Mouse (Mus musculus): ENCODE results near the gene Itga9. TPM values are rescaled to one million over a fixed set of nuclear protein-coding genes. Genes with fewer than 3 reads are reported as not detected.

Gene Itga9
- polyA plus RNA-seq, 1 experiment from 2014 or later, result 12.6 TPM

- Histone ChIP-seq H3K27me3 (replicated peaks; ENCODE audit: control insufficient read depth, insufficient read depth, low read length) (no peaks in the 10 kb centered on the region), H3K9me3 (ENCODE audit: control insufficient read depth, low read length) (no peaks in the 10 kb centered on the region), H3K36me3 (ENCODE audit: control insufficient read depth, insufficient read depth, low read length) (peaks cover 25% of the 10 kb centered on the region), H3K4me3 (ENCODE audit: low read depth, low read length) (no peak overlapping the region), H3K27ac (ENCODE audit: low read depth) (no peak overlapping the region), H3K9ac (ENCODE audit: low read length) (no peak overlapping the region), H3K4me2 (ENCODE audit: low read length) (no peak overlapping the region), H3K4me1 (replicated peaks; ENCODE audit: control insufficient read depth, insufficient read depth, low read length) (no peaks in the 10 kb centered on the region)
- WGBS, result 93% methylated on average over 10 of the region's 10 CpGs
- ATAC-seq (replicated peaks; ENCODE audit: low FRiP score, low TSS enrichment, low read depth), result no peak
- no peak for DNase-seq (ENCODE audit: low spot score)
Measured at GRCm38 (mm10) chr9:118662476-118662875, 56.0 kb downstream of the Itga9 start.

- peaks cover 29% of the 10 kb centered on the region for H3K36me3 ChIP-seq (ENCODE audit: control insufficient read depth, insufficient read depth, low read length)
- H3K4me3 ChIP-seq (ENCODE audit: low read depth, low read length), result no peak overlapping the region
- H3K27ac ChIP-seq (ENCODE audit: low read depth), result no peak overlapping the region
- ATAC-seq (replicated peaks; ENCODE audit: low FRiP score, low TSS enrichment, low read depth), result no peak
- H3K4me2 ChIP-seq (ENCODE audit: low read length), result no peak overlapping the region
- H3K9ac ChIP-seq (ENCODE audit: low read length), result no peak overlapping the region
- no peaks in the 10 kb centered on the region for H3K4me1 ChIP-seq (replicated peaks; ENCODE audit: control insufficient read depth, insufficient read depth, low read length)
- no peaks in the 10 kb centered on the region for H3K9me3 ChIP-seq (ENCODE audit: control insufficient read depth, low read length)
- H3K27me3 ChIP-seq (replicated peaks; ENCODE audit: control insufficient read depth, insufficient read depth, low read length), result no peaks in the 10 kb centered on the region
- 81% methylated on average over 6 of the region's 6 CpGs for WGBS
- DNase-seq (ENCODE audit: low spot score), result no peak
Measured at GRCm38 (mm10) chr9:118663938-118664337, 57.4 kb downstream of the Itga9 start.

- Histone ChIP-seq H3K4me3 (ENCODE audit: low read depth, low read length) (no peak overlapping the region), H3K36me3 (ENCODE audit: control insufficient read depth, insufficient read depth, low read length) (peaks cover 31% of the 10 kb centered on the region), H3K4me1 (replicated peaks; ENCODE audit: control insufficient read depth, insufficient read depth, low read length) (no peaks in the 10 kb centered on the region), H3K9ac (ENCODE audit: low read length) (no peak overlapping the region), H3K27me3 (replicated peaks; ENCODE audit: control insufficient read depth, insufficient read depth, low read length) (no peaks in the 10 kb centered on the region), H3K9me3 (ENCODE audit: control insufficient read depth, low read length) (no peaks in the 10 kb centered on the region), H3K27ac (ENCODE audit: low read depth) (no peak overlapping the region), H3K4me2 (ENCODE audit: low read length) (no peak overlapping the region)
- no peak for DNase-seq (ENCODE audit: low spot score)
- 78% methylated on average over 3 of the region's 3 CpGs for WGBS
- ATAC-seq (replicated peaks; ENCODE audit: low FRiP score, low TSS enrichment, low read depth), result no peak
Measured at GRCm38 (mm10) chr9:118666069-118666468, 59.6 kb downstream of the Itga9 start.

GRCm38 (mm10) chr9:118669696-118670095, 63.2 kb downstream of the Itga9 start:
- no peak overlapping the region for H3K4me3 ChIP-seq (ENCODE audit: low read depth, low read length)
- ATAC-seq (replicated peaks; ENCODE audit: low FRiP score, low TSS enrichment, low read depth), result no peak
- no peaks in the 10 kb centered on the region for H3K4me1 ChIP-seq (replicated peaks; ENCODE audit: control insufficient read depth, insufficient read depth, low read length)
- peaks cover 32% of the 10 kb centered on the region; the same call in 1 of the 2 replicates for H3K36me3 ChIP-seq (ENCODE audit: control insufficient read depth, insufficient read depth, low read length)
- H3K4me2 ChIP-seq (ENCODE audit: low read length), result no peak overlapping the region
- H3K27ac ChIP-seq (ENCODE audit: low read depth), result no peak overlapping the region
- no peak overlapping the region for H3K9ac ChIP-seq (ENCODE audit: low read length)
- H3K9me3 ChIP-seq (ENCODE audit: control insufficient read depth, low read length), result no peaks in the 10 kb centered on the region
- DNase-seq (ENCODE audit: low spot score), result no peak
- H3K27me3 ChIP-seq (replicated peaks; ENCODE audit: control insufficient read depth, insufficient read depth, low read length), result no peaks in the 10 kb centered on the region
- 88% methylated on average over 3 of the region's 3 CpGs for WGBS

GRCm38 (mm10) chr9:118674277-118674676, 67.8 kb downstream of the Itga9 start:
- Histone ChIP-seq H3K27me3 (replicated peaks; ENCODE audit: control insufficient read depth, insufficient read depth, low read length) (no peaks in the 10 kb centered on the region), H3K9ac (ENCODE audit: low read length) (no peak overlapping the region), H3K36me3 (ENCODE audit: control insufficient read depth, insufficient read depth, low read length) (peaks cover 35% of the 10 kb centered on the region), H3K9me3 (ENCODE audit: control insufficient read depth, low read length) (no peaks in the 10 kb centered on the region), H3K4me2 (ENCODE audit: low read length) (no peak overlapping the region), H3K4me1 (replicated peaks; ENCODE audit: control insufficient read depth, insufficient read depth, low read length) (peaks cover 9% of the 10 kb centered on the region; the same call in 1 of the 2 replicates), H3K27ac (ENCODE audit: low read depth) (no peak overlapping the region), H3K4me3 (ENCODE audit: low read depth, low read length) (no peak overlapping the region)
- ATAC-seq (replicated peaks; ENCODE audit: low FRiP score, low TSS enrichment, low read depth) (no peak), DNase-seq (ENCODE audit: low spot score) (no peak)
- 75% methylated on average over 12 of the region's 12 CpGs for WGBS

- no peak for ATAC-seq (replicated peaks; ENCODE audit: low FRiP score, low TSS enrichment, low read depth)
- no peak for DNase-seq (ENCODE audit: low spot score)
- no peak overlapping the region for H3K4me3 ChIP-seq (ENCODE audit: low read depth, low read length)
- peaks cover 9% of the 10 kb centered on the region; the same call in 1 of the 2 replicates for H3K4me1 ChIP-seq (replicated peaks; ENCODE audit: control insufficient read depth, insufficient read depth, low read length)
- WGBS, result 91% methylated on average over 22 of the region's 22 CpGs
- H3K9ac ChIP-seq (ENCODE audit: low read length), result no peak overlapping the region
- no peaks in the 10 kb centered on the region for H3K9me3 ChIP-seq (ENCODE audit: control insufficient read depth, low read length)
- no peak overlapping the region for H3K4me2 ChIP-seq (ENCODE audit: low read length)
- peaks cover 35% of the 10 kb centered on the region for H3K36me3 ChIP-seq (ENCODE audit: control insufficient read depth, insufficient read depth, low read length)
- no peaks in the 10 kb centered on the region for H3K27me3 ChIP-seq (replicated peaks; ENCODE audit: control insufficient read depth, insufficient read depth, low read length)
- H3K27ac ChIP-seq (ENCODE audit: low read depth), result no peak overlapping the region
Measured at GRCm38 (mm10) chr9:118674761-118675160, 68.3 kb downstream of the Itga9 start.

GRCm38 (mm10) chr9:118675573-118676170, 69.2 kb downstream of the Itga9 start:
- no peak overlapping the region for H3K4me3 ChIP-seq (ENCODE audit: low read depth, low read length)
- H3K4me2 ChIP-seq (ENCODE audit: low read length), result no peak overlapping the region
- no peaks in the 10 kb centered on the region for H3K27me3 ChIP-seq (replicated peaks; ENCODE audit: control insufficient read depth, insufficient read depth, low read length)
- H3K9ac ChIP-seq (ENCODE audit: low read length), result no peak overlapping the region
- 94% methylated on average over 8 of the region's 8 CpGs for WGBS
- H3K36me3 ChIP-seq (ENCODE audit: control insufficient read depth, insufficient read depth, low read length), result peaks cover 32% of the 10 kb centered on the region
- peaks cover 9% of the 10 kb centered on the region; the same call in 1 of the 2 replicates for H3K4me1 ChIP-seq (replicated peaks; ENCODE audit: control insufficient read depth, insufficient read depth, low read length)
- H3K27ac ChIP-seq (ENCODE audit: low read depth), result no peak overlapping the region
- H3K9me3 ChIP-seq (ENCODE audit: control insufficient read depth, low read length), result no peaks in the 10 kb centered on the region
- no peak for ATAC-seq (replicated peaks; ENCODE audit: low FRiP score, low TSS enrichment, low read depth)
- no peak for DNase-seq (ENCODE audit: low spot score)

GRCm38 (mm10) chr9:118676692-118677091, 70.2 kb downstream of the Itga9 start:
- 83% methylated on average over 8 of the region's 8 CpGs for WGBS

GRCm38 (mm10) chr9:118677349-118677748, 70.9 kb downstream of the Itga9 start:
- ATAC-seq (replicated peaks; ENCODE audit: low FRiP score, low TSS enrichment, low read depth), result no peak
- peaks cover 18% of the 10 kb centered on the region for H3K36me3 ChIP-seq (ENCODE audit: control insufficient read depth, insufficient read depth, low read length)
- H3K27ac ChIP-seq (ENCODE audit: low read depth), result no peak overlapping the region

More at GRCm38 (mm10) chr9:118676692-118677091, 70.2 kb downstream of the Itga9 start:
- H3K4me1 ChIP-seq (replicated peaks; ENCODE audit: control insufficient read depth, insufficient read depth, low read length), result peaks cover 12% of the 10 kb centered on the region; the same call in 1 of the 2 replicates
- H3K9ac ChIP-seq (ENCODE audit: low read length), result no peak overlapping the region
- no peak overlapping the region for H3K4me3 ChIP-seq (ENCODE audit: low read depth, low read length)
- H3K9me3 ChIP-seq (ENCODE audit: control insufficient read depth, low read length), result no peaks in the 10 kb centered on the region
- peaks cover 24% of the 10 kb centered on the region for H3K36me3 ChIP-seq (ENCODE audit: control insufficient read depth, insufficient read depth, low read length)
- no peak for DNase-seq (ENCODE audit: low spot score)
- no peaks in the 10 kb centered on the region for H3K27me3 ChIP-seq (replicated peaks; ENCODE audit: control insufficient read depth, insufficient read depth, low read length)
- H3K27ac ChIP-seq (ENCODE audit: low read depth), result no peak overlapping the region
- no peak for ATAC-seq (replicated peaks; ENCODE audit: low FRiP score, low TSS enrichment, low read depth)
- H3K4me2 ChIP-seq (ENCODE audit: low read length), result no peak overlapping the region

More at GRCm38 (mm10) chr9:118677349-118677748, 70.9 kb downstream of the Itga9 start:
- Histone ChIP-seq H3K9me3 (ENCODE audit: control insufficient read depth, low read length) (no peaks in the 10 kb centered on the region), H3K27me3 (replicated peaks; ENCODE audit: control insufficient read depth, insufficient read depth, low read length) (no peaks in the 10 kb centered on the region), H3K4me2 (ENCODE audit: low read length) (no peak overlapping the region), H3K4me1 (replicated peaks; ENCODE audit: control insufficient read depth, insufficient read depth, low read length) (peaks cover 12% of the 10 kb centered on the region; the same call in 1 of the 2 replicates), H3K4me3 (ENCODE audit: low read depth, low read length) (no peak overlapping the region), H3K9ac (ENCODE audit: low read length) (no peak overlapping the region)
- no peak for DNase-seq (ENCODE audit: low spot score)
- 49% methylated on average over 9 of the region's 9 CpGs for WGBS
